Mouse (Mus musculus) erythroblast, embryonic 14.5 days (primary cell): ENCODE data around the gene Acsl5. TPM values are rescaled to one million over a fixed set of nuclear protein-coding genes. Genes with fewer than 3 reads are reported as not detected.
A peak's percentile ranks its signal among the peaks of the same experiment; 100 is the strongest.

Source experiments
- H3K27me3 ChIP-seq: 2 replicates; pipeline ENCODE4 v1.6.1; 2012; ENCODE audit warnings: inconsistent platforms; ENCODE audit not compliant: control insufficient read depth
- H3K36me3 ChIP-seq: 2 replicates; pipeline ENCODE4 v1.6.1; 2012; ENCODE audit warnings: mild to moderate bottlenecking, inconsistent platforms; ENCODE audit not compliant: control insufficient read depth
- H3K4me1 ChIP-seq: 2 replicates; pipeline ENCODE4 v1.6.1; 2012; ENCODE audit warnings: inconsistent platforms; ENCODE audit not compliant: control insufficient read depth
- H3K4me3 ChIP-seq: replicated peaks from 2 replicates; pipeline ENCODE3; 2012; ENCODE audit warnings: moderate library complexity, mild to moderate bottlenecking, inconsistent platforms
- H3K9me3 ChIP-seq: 2 replicates; pipeline ENCODE4 v1.6.1; 2012; ENCODE audit warnings: low read length, inconsistent platforms, mixed read lengths; ENCODE audit not compliant: control insufficient read depth
- GATA1 ChIP-seq: IDR thresholded peaks from 2 replicates; pipeline ENCODE4 v1.6.1; 2012; ENCODE audit warnings: low read length, inconsistent platforms, mixed read lengths
- TAL1 ChIP-seq: IDR thresholded peaks from 3 replicates; pipeline ENCODE4 v1.6.1; 2012; ENCODE audit warnings: low read length, inconsistent platforms, mixed read lengths
- polyA plus RNA-seq: library from polyadenylated mRNA; stranded (reverse); fragments of >175 nt; gene quantifications from 2 replicates; pipeline ENCODE4 v1.2.3, GENCODE M21; 2012

Acsl5 gene
- polyA plus RNA-seq, 1 experiment: 1.3 TPM

DNA sequence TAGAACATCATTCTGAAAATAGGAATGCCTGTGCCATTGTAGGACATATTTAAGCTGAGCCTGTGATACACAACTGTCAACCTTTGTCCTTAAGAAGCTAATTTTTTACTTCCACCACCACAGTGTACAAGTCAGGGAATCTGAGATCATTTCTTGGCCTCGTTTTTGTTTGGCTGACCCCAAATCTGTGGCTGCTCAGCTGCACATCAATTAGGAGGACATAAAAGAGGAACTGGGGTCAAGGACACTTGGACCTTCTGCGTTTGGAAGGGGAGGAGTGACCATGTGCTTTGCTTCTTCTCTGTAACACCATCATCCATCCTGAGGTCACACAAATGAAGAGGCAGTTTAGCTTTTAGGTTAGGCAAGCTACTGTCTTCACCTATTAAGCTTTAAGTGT is 15.7 kb upstream of the Acsl5 start:
- no peaks in the 10 kb centered on the region for H3K36me3 ChIP-seq
- H3K27me3 ChIP-seq: peaks cover 5% of the 10 kb centered on the region
- no peaks in the 10 kb centered on the region for H3K9me3 ChIP-seq
- TF ChIP-seq GATA1: no peak
- no peak for TF ChIP-seq TAL1
- H3K4me3 ChIP-seq: no peak overlapping the region
- peaks cover 22% of the 10 kb centered on the region for H3K4me1 ChIP-seq

DNA sequence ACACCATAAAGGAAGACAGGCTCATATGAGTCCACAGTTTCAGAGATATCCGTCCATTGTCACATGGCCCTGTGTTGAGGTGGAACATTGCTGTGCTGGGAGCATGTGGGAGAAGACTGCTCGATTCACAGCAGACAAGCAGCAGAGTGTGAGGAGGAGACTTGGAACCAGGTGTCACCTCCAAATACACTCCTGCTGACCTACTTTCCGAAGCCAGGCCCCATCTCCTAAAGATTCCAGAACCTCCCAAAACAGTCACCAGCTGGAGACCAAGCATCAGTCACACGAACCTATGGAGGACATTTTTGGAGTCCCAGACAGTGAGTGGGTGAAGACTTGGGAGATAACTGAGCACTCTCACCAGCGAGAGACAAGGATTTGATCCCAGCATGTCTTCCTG is 15.2 kb upstream of the Acsl5 start:
- Histone ChIP-seq H3K9me3 (no peaks in the 10 kb centered on the region), H3K4me3 (no peak overlapping the region), H3K4me1 (peaks cover 18% of the 10 kb centered on the region), H3K36me3 (no peaks in the 10 kb centered on the region), H3K27me3 (peaks cover 5% of the 10 kb centered on the region)
- no peak for TF ChIP-seq TAL1
- TF ChIP-seq GATA1: no peak

DNA sequence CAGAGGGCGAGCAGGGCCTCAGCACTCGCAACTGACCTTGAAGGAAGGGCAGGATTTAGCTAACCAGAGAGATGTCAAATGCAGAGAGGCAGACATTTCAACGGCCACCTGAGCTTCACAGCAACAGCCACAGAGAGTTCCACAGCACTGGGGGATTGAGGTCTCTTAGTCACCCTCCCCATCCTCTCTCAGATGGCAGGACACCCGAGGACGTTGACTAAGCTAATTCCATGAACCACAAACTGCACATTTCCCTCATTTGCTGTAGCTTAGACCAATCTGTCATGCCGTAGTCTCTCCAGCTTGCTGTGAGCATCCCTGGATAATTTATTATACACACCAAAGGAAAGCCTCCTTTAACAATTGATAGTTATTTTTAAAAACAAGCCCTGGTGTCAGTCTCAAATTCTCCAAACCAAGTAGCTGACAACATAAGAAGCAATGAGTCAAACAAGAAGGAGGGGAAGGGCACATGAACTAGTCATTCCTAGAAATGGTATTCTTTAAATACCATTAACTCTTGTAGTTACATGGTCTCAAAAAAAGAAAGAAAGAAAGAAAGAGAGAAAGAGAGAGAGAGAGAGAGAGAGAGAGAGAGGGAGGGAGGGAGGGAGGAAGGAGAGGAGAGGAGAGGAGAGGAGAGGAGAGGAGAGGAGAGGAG is 11.8 kb upstream of the Acsl5 start:
- Histone ChIP-seq H3K9me3 (no peaks in the 10 kb centered on the region), H3K4me3 (no peak overlapping the region), H3K27me3 (peaks cover 5% of the 10 kb centered on the region), H3K4me1 (peaks cover 8% of the 10 kb centered on the region), H3K36me3 (no peaks in the 10 kb centered on the region)
- TF ChIP-seq GATA1: no peak
- no peak for TF ChIP-seq TAL1

DNA sequence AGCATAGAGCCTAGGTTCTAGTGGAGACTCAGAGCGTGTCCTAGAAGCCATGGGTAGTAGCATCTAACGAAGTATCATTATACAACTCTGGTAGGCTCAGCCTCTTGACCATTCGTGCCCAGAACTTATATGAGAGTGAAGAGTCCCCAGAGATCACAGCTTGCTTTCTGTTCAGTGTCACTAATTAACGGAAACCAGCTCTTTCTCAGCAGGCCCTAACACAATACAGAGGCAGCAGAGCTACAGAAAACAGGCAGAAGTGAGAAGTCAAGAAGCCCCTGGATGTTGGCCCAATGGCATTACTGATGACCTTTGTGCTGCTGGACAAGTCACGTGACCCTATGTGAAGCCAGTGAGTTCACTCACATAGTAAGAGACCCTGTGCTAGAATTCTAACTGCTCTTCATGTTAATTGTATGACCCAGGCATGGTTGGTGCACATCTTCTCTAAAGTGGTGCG is 10.5 kb upstream of the Acsl5 start, which contains the start of gene Gucy2g:
TSS of gene Gucy2g (minus strand) at position 51 of the 460 bp plus-strand sequence.
- TF ChIP-seq GATA1: no peak
- TF ChIP-seq TAL1: no peak

DNA sequence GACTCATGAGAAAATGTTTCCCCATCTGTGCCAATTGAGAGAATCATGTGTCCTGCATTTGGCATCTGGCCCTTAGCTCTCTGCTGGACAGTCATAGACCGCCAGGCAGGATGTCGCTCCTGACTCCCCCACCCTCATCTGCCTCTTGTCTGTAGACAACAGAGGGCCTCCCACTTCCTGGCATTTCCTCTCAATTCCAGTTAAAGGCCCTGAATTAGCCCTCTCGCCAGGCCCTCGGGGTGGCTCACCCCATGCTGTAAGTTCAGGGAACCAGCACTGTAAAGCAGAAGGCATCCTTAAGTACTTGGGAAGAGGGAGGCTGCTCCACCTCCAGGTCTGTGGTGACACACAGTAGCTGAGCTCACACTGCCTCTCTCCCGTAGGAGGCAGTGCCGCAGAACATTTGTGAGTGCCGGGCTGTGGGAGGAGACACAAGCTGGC is 6.9 kb upstream of the Acsl5 start:
- Histone ChIP-seq H3K4me1 (peaks cover 40% of the 10 kb centered on the region), H3K4me3 (no peak overlapping the region), H3K27me3 (peaks cover 3% of the 10 kb centered on the region), H3K9me3 (no peaks in the 10 kb centered on the region), H3K36me3 (no peaks in the 10 kb centered on the region)
- TF ChIP-seq TAL1: no peak
- no peak for TF ChIP-seq GATA1

More for the DNA sequence above, 10.5 kb upstream of the Acsl5 start, which contains the start of gene Gucy2g:
- no peak within 1 kb of the TSS for H3K4me3 ChIP-seq
- H3K4me1 ChIP-seq: peaks cover 15% of the 10 kb centered on the region
- H3K36me3 ChIP-seq: no peaks in the 10 kb centered on the region
- H3K9me3 ChIP-seq: no peaks in the 10 kb centered on the region
- H3K27me3 ChIP-seq: peaks cover 5% of the 10 kb centered on the region

DNA sequence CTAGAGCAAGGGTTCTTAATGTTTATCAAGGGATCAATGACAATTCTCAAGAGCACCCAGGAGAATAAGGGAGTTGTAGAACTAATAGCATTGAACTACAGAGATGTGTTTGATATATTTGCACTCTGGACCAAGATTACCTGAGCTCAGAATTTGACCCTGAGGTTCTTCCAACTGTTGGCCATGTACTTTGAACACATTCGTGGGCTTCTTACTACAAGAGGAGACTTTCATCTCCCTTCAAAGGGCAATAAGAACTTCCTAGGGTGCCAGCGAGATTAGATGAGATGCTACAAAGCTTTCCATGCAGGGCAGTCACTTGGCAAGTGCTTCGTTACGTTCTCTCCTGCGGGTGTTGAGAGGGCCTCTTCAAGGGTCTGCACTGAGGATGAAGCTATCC is 4.2 kb upstream of the Acsl5 start:
- H3K4me1 ChIP-seq: peaks cover 62% of the 10 kb centered on the region

DNA sequence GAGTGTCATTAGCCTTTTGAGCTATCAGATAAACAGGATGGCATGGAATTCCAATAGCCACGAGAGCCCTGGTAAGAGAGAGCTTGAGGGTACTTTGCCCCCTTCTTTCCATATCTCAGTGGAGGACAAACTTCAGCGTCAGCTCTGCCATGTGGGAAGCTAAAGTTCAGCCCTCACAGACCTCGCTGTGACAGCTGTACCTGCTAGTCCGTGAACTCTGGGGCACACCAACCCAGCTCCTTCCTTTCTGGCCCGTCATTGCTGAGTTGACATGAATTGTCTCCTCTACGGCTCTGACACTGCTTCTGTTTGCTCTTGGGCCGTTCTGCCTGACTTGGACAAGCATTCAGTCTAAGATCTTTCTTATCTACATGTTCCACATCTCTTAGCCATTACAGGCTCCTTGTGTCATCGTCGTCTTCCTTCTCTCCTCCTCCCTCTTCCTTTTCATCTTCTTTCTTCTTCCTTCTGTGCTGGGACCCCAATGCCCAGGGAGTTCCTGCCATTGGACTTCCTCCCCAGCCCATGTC is 3.7 kb upstream of the Acsl5 start:
- Histone ChIP-seq H3K36me3 (no peaks in the 10 kb centered on the region), H3K4me3 (no peak overlapping the region), H3K4me1 (peaks cover 66% of the 10 kb centered on the region), H3K27me3 (no peaks in the 10 kb centered on the region), H3K9me3 (no peaks in the 10 kb centered on the region)
- TF ChIP-seq TAL1 (0 out of 3 replicates have a peak, but pooled peaks have one; percentile 4), GATA1 (no peak)

More for the DNA sequence above, 4.2 kb upstream of the Acsl5 start:
- Histone ChIP-seq H3K4me3 (no peak overlapping the region), H3K36me3 (no peaks in the 10 kb centered on the region), H3K27me3 (no peaks in the 10 kb centered on the region), H3K9me3 (no peaks in the 10 kb centered on the region)
- TF ChIP-seq TAL1: no peak
- TF ChIP-seq GATA1: no peak

DNA sequence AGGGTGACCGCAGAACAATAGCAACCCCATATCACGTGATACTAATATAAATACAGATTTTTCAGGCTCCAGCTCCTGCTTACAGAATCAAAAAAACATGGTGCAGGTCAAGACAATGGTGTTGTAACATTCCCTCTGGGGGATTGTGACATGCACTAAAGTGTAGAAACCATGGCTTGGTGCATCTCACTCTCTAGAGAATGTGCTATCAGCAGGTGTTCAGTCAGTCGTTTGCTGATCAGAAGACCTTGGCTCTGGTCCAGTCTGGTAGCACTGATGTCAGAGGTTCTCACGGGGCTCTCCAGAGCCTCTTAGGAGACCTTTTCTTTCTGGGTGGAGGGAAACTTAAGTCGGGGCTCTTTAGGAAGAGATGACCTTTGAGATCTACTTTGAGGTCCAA is 1.3 kb upstream of the Acsl5 start:
- Histone ChIP-seq H3K27me3 (no peaks in the 10 kb centered on the region), H3K9me3 (no peaks in the 10 kb centered on the region), H3K4me1 (peaks cover 76% of the 10 kb centered on the region), H3K36me3 (no peaks in the 10 kb centered on the region), H3K4me3 (no peak overlapping the region)
- no peak for TF ChIP-seq GATA1
- no peak for TF ChIP-seq TAL1

DNA sequence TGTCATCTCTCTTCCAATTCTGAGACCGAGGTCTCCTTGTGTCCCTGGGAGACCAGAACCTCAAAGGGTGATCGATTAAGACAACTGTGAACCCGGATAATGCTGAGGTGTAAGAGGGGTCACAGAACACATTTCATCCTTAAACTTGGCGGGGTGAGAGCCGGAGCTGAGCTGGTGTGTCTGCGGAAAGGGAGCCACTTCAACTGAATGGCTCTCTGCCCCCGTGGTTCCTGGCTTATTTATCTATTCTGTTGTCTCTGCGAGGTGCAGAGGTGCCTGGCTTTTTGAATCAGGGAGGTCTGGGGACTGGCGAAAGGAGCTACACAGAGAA is 1.5 kb downstream of the Acsl5 start:
- peaks cover 81% of the 10 kb centered on the region for H3K4me1 ChIP-seq
- TF ChIP-seq GATA1 (no peak), TAL1 (no peak)

More for the DNA sequence above, 1.5 kb downstream of the Acsl5 start:
- H3K4me3 ChIP-seq: peak overlapping the region; percentile 68
- H3K9me3 ChIP-seq: no peaks in the 10 kb centered on the region
- peaks cover 19% of the 10 kb centered on the region for H3K36me3 ChIP-seq
- H3K27me3 ChIP-seq: no peaks in the 10 kb centered on the region
